Comparison of ENCODE assay signal across 9 mouse cellular contexts in the genomic region with DNA sequence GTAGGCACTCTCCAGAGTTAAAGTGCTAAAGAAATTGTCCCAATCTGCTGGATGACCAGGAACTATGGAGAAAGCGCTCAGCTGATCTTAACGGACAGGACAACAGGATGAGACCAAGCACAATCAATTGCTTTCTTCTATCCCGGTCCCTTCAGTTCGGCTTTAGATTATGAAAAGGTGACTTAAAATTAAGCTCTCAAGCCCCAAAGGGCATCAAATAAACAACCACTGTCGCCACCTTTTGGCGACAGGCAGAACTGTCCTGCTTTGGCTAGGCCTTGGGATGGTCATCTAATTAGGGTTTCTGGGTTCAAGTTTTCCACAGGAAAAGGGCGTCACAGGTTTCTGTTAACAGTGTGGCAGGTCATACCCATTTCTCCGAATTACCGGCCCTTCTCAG.
DNase-seq lines count a peak whose midpoint lies in the region; ATAC-seq lines count a peak whose summit lies in the region.
"Had no signal": no experiment of that assay in that cellular context is flagged by ENCODE, and none has a peak within 500 bp of the region (broad histone marks: within the 10 kb centered on the region; RNA-seq: fewer than 3 reads in every experiment).

No protein-coding gene starts in this region.

- H3K9ac ChIP-seq in forebrain, embryonic 11.5 days (ENCODE audit: low read length), result no peak overlapping the region

- no peaks in the 10 kb centered on the region for H3K27me3 ChIP-seq in forebrain, embryonic 11.5 days (ENCODE audit: control insufficient read depth, insufficient read depth, low read length)
- H3K27me3 ChIP-seq: CH12.LX had no signal

- WGBS in forebrain, embryonic 11.5 days, result 60% methylated on average over 9 of the region's 9 CpGs

- 0 out of 2 replicates have a peak, but pooled peaks cover 2% of the 10 kb centered on the region for H3K4me1 ChIP-seq in forebrain, embryonic 11.5 days (replicated peaks; ENCODE audit: control insufficient read depth, insufficient read depth, low read length)

- intact Hi-C loops in heart, postnatal 36 days (cut with DNase I), result loop anchor here (1.0 to 10.0 kb wide), 3 partner anchors 228 to 1200 kb away; no protein-coding TSS in a partner anchor

- no peaks in the 10 kb centered on the region for H3K36me3 ChIP-seq in forebrain, embryonic 11.5 days (ENCODE audit: control insufficient read depth, insufficient read depth, low read length)

- DNase-seq in gastrocnemius, adult 18-20 months (ENCODE audit: low spot score), result peak; percentile 16
- DNase-seq in gastrocnemius, adult 8-10 months (ENCODE audit: low spot score in 2 of 2), result no peak
- peak; percentile 25 for DNase-seq in right cerebral cortex, adult 18-20 months
- no peak for DNase-seq in right cerebral cortex, postnatal 36 days (ENCODE audit: low spot score in 2 of 2)
- peak; percentile 28 for DNase-seq in cerebellum, adult 11 months
- peak; percentile 29 to 54 for DNase-seq in heart, postnatal 36 days
- DNase-seq in forebrain, embryonic 11.5 days (ENCODE audit: low spot score), result no peak

- H3K4me3 ChIP-seq in forebrain, embryonic 11.5 days (ENCODE audit: low read depth, low read length), result no peak overlapping the region

- no peak overlapping the region for H3K27ac ChIP-seq in forebrain, embryonic 11.5 days (ENCODE audit: low read depth, low read length)

- no peak overlapping the region for H3K4me2 ChIP-seq in forebrain, embryonic 11.5 days (ENCODE audit: low read depth, low read length, severe bottlenecking)

- peak; percentile 57; the same call in 1 of the 2 replicates for ATAC-seq in megakaryocyte, adult 5-6 weeks (ENCODE audit: poor library complexity, severe bottlenecking)
- no peak for ATAC-seq in forebrain, embryonic 11.5 days (replicated peaks; ENCODE audit: low FRiP score)

- H3K9me3 ChIP-seq in forebrain, embryonic 11.5 days (ENCODE audit: control insufficient read depth, low read length), result no peaks in the 10 kb centered on the region

Comparison
In these comparisons a context has a peak if more than half of its experiments do, and no peak if none do; other contexts are left out.
1. DNase-seq: peak in gastrocnemius, adult 18-20 months (single experiment), right cerebral cortex, adult 18-20 months (single experiment), cerebellum, adult 11 months (single experiment) and heart, postnatal 36 days (2 of 2); none in gastrocnemius, adult 8-10 months (0 of 2), right cerebral cortex, postnatal 36 days (0 of 2) and forebrain, embryonic 11.5 days (single experiment).